Mouse (Mus musculus): Measurements from ENCODE around the gene Kcnc3. TPM values are rescaled to one million over a fixed set of nuclear protein-coding genes. Genes with fewer than 3 reads are reported as not detected.

Kcnc3 gene
- polyA plus RNA-seq (2012; rRNA removed): 2.9 and 3.1 TPM in 2 replicates

DNA sequence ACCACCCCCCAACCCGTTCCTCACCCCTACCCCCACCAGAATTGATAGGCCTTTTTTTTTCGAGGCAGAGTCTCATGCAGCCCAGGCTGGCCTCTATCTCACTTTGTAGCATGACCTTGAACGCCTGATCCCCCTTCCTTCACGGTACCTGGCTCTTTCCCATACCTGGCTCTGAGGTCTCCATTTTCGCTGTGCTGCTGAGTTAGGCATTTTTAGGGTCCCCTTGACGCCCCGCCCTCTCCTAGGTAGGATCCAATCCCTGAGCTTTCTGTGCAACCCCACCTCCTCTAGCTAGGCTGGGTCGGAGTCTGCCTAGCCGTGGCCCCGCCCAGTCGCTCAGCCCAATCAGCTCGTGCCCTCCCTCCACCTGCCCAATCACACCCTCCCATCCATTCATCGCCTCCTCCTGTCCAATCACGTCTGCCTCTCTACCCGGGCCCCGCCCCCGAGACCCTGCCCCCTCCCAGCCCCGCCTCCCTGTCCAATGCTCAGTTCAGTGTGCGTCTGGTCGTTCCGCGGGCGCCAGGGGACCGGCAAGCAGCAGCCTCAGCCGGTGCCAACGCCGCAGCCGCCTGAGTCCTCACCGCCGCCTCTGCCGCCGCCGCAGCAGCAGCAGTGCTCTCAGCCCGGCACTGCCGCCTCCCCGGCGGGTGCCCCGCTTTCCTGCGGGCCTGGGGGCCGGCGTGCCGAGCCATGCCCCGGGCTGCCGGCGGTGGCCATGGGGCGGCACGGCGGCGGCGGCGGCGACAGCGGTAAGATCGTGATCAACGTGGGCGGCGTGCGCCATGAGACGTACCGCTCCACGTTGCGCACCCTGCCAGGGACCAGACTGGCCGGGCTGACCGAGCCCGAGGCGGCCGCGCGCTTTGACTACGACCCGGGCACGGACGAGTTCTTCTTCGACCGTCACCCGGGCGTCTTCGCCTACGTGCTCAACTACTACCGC lies at the start of gene Kcnc3:
Gene Kcnc3 (plus strand): TSS at position 263 of the 946 bp plus-strand sequence.

GRCm38 (mm10) chr7:44548497-44549087 lies 41.9 kb upstream of the Kcnc3 start, which contains the start of gene Pold1:
TSS of gene Pold1 (minus strand) at chr7:44548849.

DNA sequence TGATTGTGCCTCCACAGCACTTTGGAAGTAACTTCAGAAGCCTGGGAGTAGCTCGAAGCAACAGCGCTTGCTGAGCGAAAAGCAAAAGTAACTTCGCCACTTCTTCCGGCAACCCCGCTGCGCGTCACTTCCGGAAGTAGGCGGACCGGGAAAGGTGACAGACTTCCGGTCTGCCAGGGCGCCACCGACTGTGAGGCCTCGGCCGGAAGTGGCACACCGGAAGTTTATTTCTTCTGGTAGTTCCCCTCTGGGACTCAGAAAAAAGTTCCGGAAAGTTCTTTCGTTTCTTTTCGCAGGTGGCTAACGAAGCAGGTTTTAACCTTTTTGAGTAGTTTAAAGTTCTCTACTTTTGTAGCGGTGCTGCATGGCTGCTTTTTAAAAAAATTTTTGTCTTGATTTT lies 36.6 kb upstream of the Kcnc3 start, which contains the start of gene Nr1h2:
Gene Nr1h2 (minus strand): TSS at position 126 of the 400 bp plus-strand sequence.

GRCm38 (mm10) chr7:44572213-44572701 lies 18.2 kb upstream of the Kcnc3 start, which contains the start of gene Napsa:
TSS of gene Napsa (plus strand) at chr7:44572380.

Other genes starting within 250 kb of the Kcnc3 start
- gene Syt3, start 206.6 kb upstream of the Kcnc3 start, polyA plus RNA-seq (2012; rRNA removed): 5.9 and 6.5 TPM in 2 replicates
- 2.6 and 2.8 TPM in 2 replicates for gene 1700008O03Rik, start 204.8 kb upstream of the Kcnc3 start, polyA plus RNA-seq (2012; rRNA removed)
- 12.9 and 15.2 TPM in 2 replicates for gene Lrrc4b, start 161.6 kb upstream of the Kcnc3 start, polyA plus RNA-seq (2012; rRNA removed)
- 0.46 and 2.6 TPM in 2 replicates for gene Aspdh, start 125.3 kb upstream of the Kcnc3 start, polyA plus RNA-seq (2012; rRNA removed)
- gene Josd2, start 122.7 kb upstream of the Kcnc3 start, polyA plus RNA-seq (2012; rRNA removed): 224 and 234 TPM in 2 replicates
- gene Emc10, start 94.1 kb upstream of the Kcnc3 start, polyA plus RNA-seq (2012; rRNA removed): 430 and 453 TPM in 2 replicates
- gene Fam71e1, start 94.1 kb upstream of the Kcnc3 start, polyA plus RNA-seq (2012; rRNA removed): 19.1 and 24.1 TPM in 2 replicates
- gene Mybpc2, start 66.0 kb upstream of the Kcnc3 start, polyA plus RNA-seq (2012; rRNA removed): 1.3 and 1.4 TPM in 2 replicates
- gene Spib, start 58.6 kb upstream of the Kcnc3 start, polyA plus RNA-seq (2012; rRNA removed): 0.78 and 1.3 TPM in 2 replicates
- 92.1 and 95.5 TPM in 2 replicates for gene Pold1, start 41.8 kb upstream of the Kcnc3 start, polyA plus RNA-seq (2012; rRNA removed)
- gene Nr1h2, start 36.7 kb upstream of the Kcnc3 start, polyA plus RNA-seq (2012; rRNA removed): 236 and 251 TPM in 2 replicates
- gene Napsa, start 18.3 kb upstream of the Kcnc3 start, polyA plus RNA-seq (2012; rRNA removed): 24.1 and 29.3 TPM in 2 replicates
- 9.2 and 12.0 TPM in 2 replicates for gene Myh14, start 80.2 kb downstream of the Kcnc3 start, polyA plus RNA-seq (2012; rRNA removed)
- gene Izumo2, start 118.1 kb downstream of the Kcnc3 start, polyA plus RNA-seq (2012; rRNA removed): not detected in 2 replicates
- gene Vrk3, start 157.7 kb downstream of the Kcnc3 start, polyA plus RNA-seq (2012; rRNA removed): 30.5 and 41.0 TPM in 2 replicates
- gene Zfp473, start 160.4 kb downstream of the Kcnc3 start, polyA plus RNA-seq (2012; rRNA removed): 0.66 and 0.89 TPM in 2 replicates
- 121 and 156 TPM in 2 replicates for gene Nup62, start 225.4 kb downstream of the Kcnc3 start, polyA plus RNA-seq (2012; rRNA removed)
- 3.7 and 5.0 TPM in 2 replicates for gene Il4i1, start 225.7 kb downstream of the Kcnc3 start, polyA plus RNA-seq (2012; rRNA removed)
- gene Atf5, start 226.0 kb downstream of the Kcnc3 start, polyA plus RNA-seq (2012; rRNA removed): 231 and 322 TPM in 2 replicates

Measured in ovary, adult 2 months (tissue).